Mouse (Mus musculus): ENCODE data around the gene Zbtb20. TPM values are rescaled to one million over a fixed set of nuclear protein-coding genes. Genes with fewer than 3 reads are reported as not detected.

Gene Zbtb20
- total RNA-seq (2021) = 100 to 1,000 TPM in 1 of 2 experiments, 10 to 100 TPM in 1; 99.2 to 123 TPM
- long read RNA-seq, experiment 1, partial matches to known transcripts = 19 of 37 reads
- long read RNA-seq, experiment 1, other reads (novel, unspliced or antisense) = 18 of 37 reads
- long read RNA-seq, experiment 2, partial matches to known transcripts = 2 of 14 reads
- long read RNA-seq, experiment 2, other reads (novel, unspliced or antisense) = 12 of 14 reads

- DNase-seq = no peak
These were observed at the start of gene Zbtb20 for GRCm38 (mm10) chr16:42875852-42875980. TSS of gene Zbtb20 (plus strand) at chr16:42875881.

- no peak for DNase-seq
These were observed 39.7 kb upstream of the Zbtb20 start for GRCm38 (mm10) chr16:42835940-42836339.

DNA sequence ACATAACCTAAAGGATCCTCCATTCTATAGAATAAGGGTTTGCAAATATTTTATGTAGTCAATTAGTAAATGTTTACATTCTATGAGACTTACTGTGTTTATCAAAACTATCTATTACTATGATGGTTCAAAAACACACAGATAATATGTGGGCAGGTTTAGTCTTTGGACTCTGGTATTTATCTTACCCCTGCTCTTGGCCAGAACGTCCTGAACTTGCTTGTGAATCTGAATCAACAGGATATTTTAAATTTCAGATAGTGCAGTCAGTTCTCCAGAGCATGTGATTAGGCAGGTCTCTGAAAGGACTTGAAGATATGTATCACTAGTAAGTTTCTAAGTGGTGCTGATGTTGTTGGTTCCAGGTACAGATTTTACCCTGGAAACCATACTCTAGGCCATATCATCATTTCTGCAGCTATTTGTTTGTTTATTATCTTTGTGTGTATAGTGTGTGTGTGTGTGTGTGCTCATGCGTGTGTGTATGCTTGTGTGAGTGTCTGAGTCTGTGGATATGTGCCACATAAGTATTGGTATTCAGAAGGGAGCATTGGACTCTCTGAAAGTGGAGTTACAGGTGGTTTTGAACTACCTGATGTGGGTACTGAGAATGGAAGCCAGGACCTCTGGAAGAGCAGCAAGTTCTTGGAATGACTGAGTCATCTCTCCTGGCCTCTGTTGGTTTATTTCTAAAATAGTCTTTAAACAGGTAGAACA is 39.1 kb upstream of the Zbtb20 start:
- DNase-seq = no peak

GRCm38 (mm10) chr16:42838226-42838625 is 37.5 kb upstream of the Zbtb20 start:
- no peak for DNase-seq

GRCm38 (mm10) chr16:42857564-42858183 is 18.0 kb upstream of the Zbtb20 start:
- DNase-seq = no peak

GRCm38 (mm10) chr16:42859251-42859650 is 16.4 kb upstream of the Zbtb20 start:
- no peak for DNase-seq

DNA sequence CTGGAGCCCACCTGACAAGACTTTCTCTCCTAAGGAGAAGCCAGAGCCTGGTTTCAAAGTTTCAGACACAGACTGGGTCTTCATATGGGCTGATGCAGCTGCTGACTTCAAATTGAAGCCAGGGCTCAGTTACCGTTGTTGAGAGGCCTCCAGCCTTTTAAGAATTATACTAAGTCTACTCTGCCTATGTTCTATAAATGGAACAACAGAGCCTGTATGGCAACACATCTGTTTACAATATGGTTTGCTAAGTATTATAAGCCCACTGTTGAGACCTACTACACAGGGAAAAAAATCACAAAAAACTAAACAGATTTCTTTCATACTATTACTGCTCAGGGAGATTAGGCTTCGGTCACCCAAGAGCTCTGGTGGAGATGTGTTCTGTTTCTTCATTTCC is 12.4 kb upstream of the Zbtb20 start:
- DNase-seq = no peak

DNA sequence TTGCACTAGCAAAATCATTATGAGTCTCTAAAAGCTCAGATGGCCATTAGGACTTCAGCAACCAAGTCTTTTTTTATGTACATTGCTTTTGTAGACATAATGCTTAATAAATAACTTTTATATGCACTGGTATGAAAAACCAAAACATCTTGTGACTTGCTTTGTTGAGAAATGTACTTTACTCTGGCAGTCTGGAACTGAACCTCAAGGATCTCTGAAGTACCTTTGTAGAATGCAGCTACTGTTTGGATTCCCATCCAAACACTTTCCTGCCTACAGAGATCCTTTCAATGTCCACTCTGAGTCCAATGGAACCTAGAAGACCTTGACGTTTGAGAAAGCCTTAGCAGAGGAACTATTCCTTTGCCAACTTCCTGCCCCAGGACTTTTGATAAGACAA is 9.6 kb upstream of the Zbtb20 start:
- no peak for DNase-seq

GRCm38 (mm10) chr16:42872101-42872500 is 3.6 kb upstream of the Zbtb20 start:
- DNase-seq = no peak

- no peak for DNase-seq
These were observed 1.7 kb upstream of the Zbtb20 start for GRCm38 (mm10) chr16:42873942-42874341.

- DNase-seq = peak; percentile 58
These were observed 1.2 kb upstream of the Zbtb20 start for GRCm38 (mm10) chr16:42874456-42874855.

GRCm38 (mm10) chr16:42874910-42875851 is 500 bp upstream of the Zbtb20 start:
- peak; percentile 98 for DNase-seq

DNA sequence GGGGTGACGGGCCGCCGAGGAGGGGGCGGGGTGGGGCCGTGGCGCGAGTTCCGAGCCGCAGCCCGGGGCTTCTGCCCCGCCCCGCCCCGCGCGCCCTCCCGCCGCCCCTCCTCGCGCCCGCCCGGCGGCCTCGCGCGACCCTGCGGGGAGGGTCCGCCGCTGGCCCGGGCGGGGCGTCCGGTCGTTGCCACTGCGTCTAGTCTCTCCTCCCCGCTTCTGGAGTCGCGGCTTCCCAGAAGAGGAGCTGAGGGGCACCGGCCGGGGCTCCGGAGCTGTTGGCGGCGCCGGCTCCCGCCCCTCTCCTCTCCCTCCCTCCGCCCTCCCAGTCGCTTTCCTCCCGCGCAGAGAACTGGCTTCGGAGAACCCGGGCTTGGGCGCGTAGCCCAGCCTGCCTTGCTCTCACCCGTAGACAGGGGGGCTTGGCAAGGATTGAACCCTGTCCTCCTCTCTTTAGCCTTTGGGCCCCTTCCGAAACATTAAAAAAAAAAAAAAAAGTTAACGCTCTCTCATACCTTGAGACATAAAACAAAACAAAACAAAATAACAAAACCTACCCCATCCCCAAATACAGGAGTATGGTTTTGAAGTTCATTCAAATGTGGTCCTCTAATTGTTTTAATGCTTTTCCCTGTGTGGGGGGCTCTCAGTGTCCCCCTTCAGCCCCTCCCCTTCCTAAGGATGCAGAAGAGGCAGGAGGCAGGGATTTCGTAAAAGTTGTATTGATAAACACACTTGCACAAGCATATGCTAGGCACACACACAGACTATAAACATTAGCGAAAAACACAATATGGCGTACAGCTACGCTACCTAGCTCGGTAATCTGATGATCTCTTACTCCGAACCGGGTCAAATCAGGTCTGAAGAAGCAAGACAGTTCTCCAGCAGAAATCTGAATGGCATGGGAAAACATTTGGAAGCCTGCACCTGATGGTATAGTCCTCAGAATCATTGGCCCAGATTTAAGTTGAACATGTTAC is 630 bp downstream of the Zbtb20 start:
- DNase-seq = peak; percentile 86

- no peak for DNase-seq
These were observed 4.4 kb downstream of the Zbtb20 start for GRCm38 (mm10) chr16:42880046-42880445.

DNA sequence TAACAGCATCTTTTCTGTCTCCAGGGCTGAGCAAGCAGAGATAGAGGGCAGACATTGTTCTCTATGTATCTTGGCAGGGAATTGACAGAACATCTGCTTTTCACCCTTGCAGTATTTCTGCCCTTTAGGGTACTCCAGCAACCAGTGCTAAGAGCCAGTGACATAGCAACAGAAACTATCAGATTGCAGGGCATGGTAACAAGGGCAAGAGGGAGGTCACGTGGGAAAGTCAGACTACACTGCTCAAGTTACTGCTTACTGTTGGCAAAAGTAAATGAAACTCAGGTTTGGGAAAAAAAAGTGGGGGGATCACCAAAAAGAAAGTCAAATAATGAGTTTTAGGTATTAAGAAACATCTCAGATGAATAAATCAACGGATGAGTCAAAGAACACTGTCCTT is 9.9 kb downstream of the Zbtb20 start:
- peak; percentile 46 for DNase-seq

- DNase-seq = no peak
These were observed 10.3 kb downstream of the Zbtb20 start for GRCm38 (mm10) chr16:42885964-42886363.

GRCm38 (mm10) chr16:42897125-42897693 is 21.5 kb downstream of the Zbtb20 start:
- peak; percentile 35 for DNase-seq

- no peak for DNase-seq
These were observed 24.6 kb downstream of the Zbtb20 start for GRCm38 (mm10) chr16:42900328-42900727.

GRCm38 (mm10) chr16:42907283-42907701 is 31.6 kb downstream of the Zbtb20 start:
- DNase-seq = peak; percentile 59

- no peak for DNase-seq
These were observed 32.7 kb downstream of the Zbtb20 start for GRCm38 (mm10) chr16:42908381-42908780.

DNA sequence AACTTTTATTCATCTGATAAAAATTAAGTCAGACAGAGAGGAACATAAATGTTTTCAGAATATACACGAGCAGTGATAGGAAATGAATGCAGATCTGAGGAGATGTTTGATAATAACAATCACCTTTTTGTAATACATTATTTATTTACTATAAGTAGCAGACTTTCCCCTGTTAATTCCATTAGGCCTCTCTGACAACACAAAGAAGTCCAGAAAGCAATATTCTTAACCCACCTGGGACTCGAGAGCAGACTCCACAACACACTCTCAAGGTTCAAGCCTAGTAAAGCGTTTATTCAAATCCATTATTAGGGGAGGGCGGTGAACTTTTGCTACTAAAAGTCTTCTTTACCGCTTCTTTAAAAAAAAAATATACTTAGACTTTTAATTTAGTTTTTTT is 33.2 kb downstream of the Zbtb20 start:
- DNase-seq = no peak

Data from adrenal gland, postnatal 10 days (tissue).